Mouse (Mus musculus): ENCODE results near the gene Fscn2. TPM values are rescaled to one million over a fixed set of nuclear protein-coding genes. Genes with fewer than 3 reads are reported as not detected.
A peak's percentile ranks its signal among the peaks of the same experiment; 100 is the strongest.
"Not testable (repeated sequence)": the region's sequence is repeated elsewhere in the genome, so short reads cannot be mapped to it uniquely, and the experiment has no call there.

Fscn2 gene
- polyA plus RNA-seq, 1 experiment from 2014 or later = 0.91 TPM

GRCm38 (mm10) chr11:120343519-120344309 lies 17.6 kb upstream of the Fscn2 start:
- peaks cover 10% of the 10 kb centered on the region for H3K36me3 ChIP-seq (ENCODE audit: control insufficient read depth, insufficient read depth)
- WGBS = 53% methylated on average over 5 of the region's 5 CpGs
- H3K9ac ChIP-seq (ENCODE audit: low read length) = no peak overlapping the region
- no peak overlapping the region for H3K4me3 ChIP-seq (ENCODE audit: low read length)
- no peaks in the 10 kb centered on the region; the same call in 1 of the 2 replicates for H3K9me3 ChIP-seq (replicated peaks; ENCODE audit: control insufficient read depth, low read length)
- H3K4me2 ChIP-seq (ENCODE audit: low read depth, low read length) = no peak overlapping the region
- H3K4me1 ChIP-seq (ENCODE audit: control insufficient read depth, insufficient read depth, low read length) = peaks cover 3% of the 10 kb centered on the region
- no peak for ATAC-seq (replicated peaks; ENCODE audit: extremely low read depth, insufficient read depth, low FRiP score)
- H3K27me3 ChIP-seq (ENCODE audit: control insufficient read depth, insufficient read depth, low read length) = no peaks in the 10 kb centered on the region
- H3K27ac ChIP-seq (ENCODE audit: low read length) = peak overlapping the region; percentile 61; the same call in 1 of the 2 replicates

- 40% methylated on average over 5 of the region's 5 CpGs for WGBS
- Histone ChIP-seq H3K36me3 (ENCODE audit: control insufficient read depth, insufficient read depth) (peaks cover 10% of the 10 kb centered on the region), H3K4me1 (ENCODE audit: control insufficient read depth, insufficient read depth, low read length) (peaks cover 3% of the 10 kb centered on the region), H3K9ac (ENCODE audit: low read length) (no peak overlapping the region), H3K4me3 (ENCODE audit: low read length) (no peak overlapping the region), H3K4me2 (ENCODE audit: low read depth, low read length) (no peak overlapping the region), H3K27me3 (ENCODE audit: control insufficient read depth, insufficient read depth, low read length) (no peaks in the 10 kb centered on the region), H3K9me3 (replicated peaks; ENCODE audit: control insufficient read depth, low read length) (no peaks in the 10 kb centered on the region; the same call in 1 of the 2 replicates), H3K27ac (ENCODE audit: low read length) (peak overlapping the region; percentile 61; the same call in 1 of the 2 replicates)
- no peak for ATAC-seq (replicated peaks; ENCODE audit: extremely low read depth, insufficient read depth, low FRiP score)
Measured at GRCm38 (mm10) chr11:120344310-120344920, 16.9 kb upstream of the Fscn2 start.

GRCm38 (mm10) chr11:120345067-120345681 lies 16.2 kb upstream of the Fscn2 start:
- 35% methylated on average over 1 of the region's 1 CpGs for WGBS
- Histone ChIP-seq H3K4me2 (ENCODE audit: low read depth, low read length) (peak overlapping the region; percentile 69), H3K27me3 (ENCODE audit: control insufficient read depth, insufficient read depth, low read length) (no peaks in the 10 kb centered on the region), H3K9ac (ENCODE audit: low read length) (peak overlapping the region; percentile 71), H3K36me3 (ENCODE audit: control insufficient read depth, insufficient read depth) (peaks cover 10% of the 10 kb centered on the region), H3K4me1 (ENCODE audit: control insufficient read depth, insufficient read depth, low read length) (peaks cover 3% of the 10 kb centered on the region), H3K9me3 (replicated peaks; ENCODE audit: control insufficient read depth, low read length) (no peaks in the 10 kb centered on the region; the same call in 1 of the 2 replicates), H3K27ac (ENCODE audit: low read length) (peak overlapping the region; percentile 22), H3K4me3 (ENCODE audit: low read length) (peak overlapping the region; percentile 44)
- ATAC-seq (replicated peaks; ENCODE audit: extremely low read depth, insufficient read depth, low FRiP score) = no peak

- Histone ChIP-seq H3K9ac (ENCODE audit: low read length) (peak overlapping the region; percentile 73), H3K27ac (ENCODE audit: low read length) (peak overlapping the region; percentile 12; the same call in 1 of the 2 replicates), H3K4me2 (ENCODE audit: low read depth, low read length) (peak overlapping the region; percentile 63), H3K4me3 (ENCODE audit: low read length) (peak overlapping the region; percentile 63), H3K4me1 (ENCODE audit: control insufficient read depth, insufficient read depth, low read length) (peaks cover 12% of the 10 kb centered on the region)
- WGBS = 21% methylated on average over 10 of the region's 13 CpGs
- not testable (repeated sequence) for H3K36me3 ChIP-seq (ENCODE audit: control insufficient read depth, insufficient read depth); ATAC-seq (replicated peaks; ENCODE audit: extremely low read depth, insufficient read depth, low FRiP score); H3K9me3 ChIP-seq (replicated peaks; ENCODE audit: control insufficient read depth, low read length); H3K27me3 ChIP-seq (ENCODE audit: control insufficient read depth, insufficient read depth, low read length)
Measured at GRCm38 (mm10) chr11:120346383-120347034, 14.8 kb upstream of the Fscn2 start.

- no peak for ATAC-seq (replicated peaks; ENCODE audit: extremely low read depth, insufficient read depth, low FRiP score)
- Histone ChIP-seq H3K4me3 (ENCODE audit: low read length) (peak overlapping the region; percentile 98), H3K4me1 (ENCODE audit: control insufficient read depth, insufficient read depth, low read length) (peaks cover 18% of the 10 kb centered on the region), H3K27me3 (ENCODE audit: control insufficient read depth, insufficient read depth, low read length) (no peaks in the 10 kb centered on the region), H3K9me3 (replicated peaks; ENCODE audit: control insufficient read depth, low read length) (no peaks in the 10 kb centered on the region), H3K4me2 (ENCODE audit: low read depth, low read length) (peak overlapping the region; percentile 67), H3K36me3 (ENCODE audit: control insufficient read depth, insufficient read depth) (peaks cover 10% of the 10 kb centered on the region), H3K27ac (ENCODE audit: low read length) (peak overlapping the region; percentile 100), H3K9ac (ENCODE audit: low read length) (peak overlapping the region; percentile 100)
- 2% methylated on average over 10 of the region's 10 CpGs for WGBS
Measured at GRCm38 (mm10) chr11:120347301-120347700, 14.0 kb upstream of the Fscn2 start.

GRCm38 (mm10) chr11:120347791-120348683 lies 13.3 kb upstream of the Fscn2 start, which contains the start of gene Actg1:
Gene Actg1, minus strand, starts transcription at chr11:120348542.
- H3K4me3 ChIP-seq (ENCODE audit: low read length) = peak within 1 kb of the TSS; percentile 98
- ATAC-seq (replicated peaks; ENCODE audit: extremely low read depth, insufficient read depth, low FRiP score) = peak; percentile 64
- peak within 1 kb of the TSS; percentile 95 for H3K4me2 ChIP-seq (ENCODE audit: low read depth, low read length)
- WGBS = 5% methylated on average over 100 of the region's 103 CpGs
- H3K9me3 ChIP-seq (replicated peaks; ENCODE audit: control insufficient read depth, low read length) = no peaks in the 10 kb centered on the region
- H3K27ac ChIP-seq (ENCODE audit: low read length) = peak within 1 kb of the TSS; percentile 100
- H3K36me3 ChIP-seq (ENCODE audit: control insufficient read depth, insufficient read depth) = peaks cover 10% of the 10 kb centered on the region
- H3K4me1 ChIP-seq (ENCODE audit: control insufficient read depth, insufficient read depth, low read length) = peaks cover 26% of the 10 kb centered on the region
- no peaks in the 10 kb centered on the region for H3K27me3 ChIP-seq (ENCODE audit: control insufficient read depth, insufficient read depth, low read length)
- peak within 1 kb of the TSS; percentile 100 for H3K9ac ChIP-seq (ENCODE audit: low read length)

- Histone ChIP-seq H3K27me3 (ENCODE audit: control insufficient read depth, insufficient read depth, low read length) (no peaks in the 10 kb centered on the region), H3K9me3 (replicated peaks; ENCODE audit: control insufficient read depth, low read length) (no peaks in the 10 kb centered on the region), H3K27ac (ENCODE audit: low read length) (peak overlapping the region; percentile 100), H3K9ac (ENCODE audit: low read length) (peak overlapping the region; percentile 100), H3K4me3 (ENCODE audit: low read length) (peak overlapping the region; percentile 98), H3K36me3 (ENCODE audit: control insufficient read depth, insufficient read depth) (peaks cover 10% of the 10 kb centered on the region), H3K4me1 (ENCODE audit: control insufficient read depth, insufficient read depth, low read length) (peaks cover 34% of the 10 kb centered on the region), H3K4me2 (ENCODE audit: low read depth, low read length) (peak overlapping the region; percentile 95)
- peak; percentile 3 for ATAC-seq (replicated peaks; ENCODE audit: extremely low read depth, insufficient read depth, low FRiP score)
- WGBS = 1% methylated on average over 46 of the region's 53 CpGs
Measured at GRCm38 (mm10) chr11:120348684-120349370, 12.5 kb upstream of the Fscn2 start.

Data from heart, embryonic 16.5 days (tissue).